Mouse (Mus musculus) midbrain, embryonic 11.5 days (tissue): Measurements from ENCODE around the gene Pex13. TPM values are rescaled to one million over a fixed set of nuclear protein-coding genes. Genes with fewer than 3 reads are reported as not detected.

Experiments
- ATAC-seq: fragments of 200-750 bp; cut with Nextera tagmentation; 2 replicates; pipeline ENCODE4 v1.8.0; 2017; ENCODE audit warnings: moderate TSS enrichment, moderate library complexity; ENCODE audit not compliant: low FRiP score
- DNase-seq: peaks from one replicate; pipeline ENCODE4 v3.0.0; 2015; ENCODE audit warnings: low spot score; ENCODE audit errors: missing footprints
- H3K27ac ChIP-seq: fragments of 300-500 bp; sonication (generic); 2 replicates; pipeline ENCODE4 v1.5.1; 2014; ENCODE audit warnings: low read depth, low read length
- H3K27me3 ChIP-seq: fragments of 300-500 bp; sonication (generic); 2 replicates; pipeline ENCODE4 v1.6.1; 2014; ENCODE audit warnings: mild to moderate bottlenecking, low read length, moderate library complexity, mixed read lengths; ENCODE audit not compliant: control insufficient read depth, insufficient read depth
- H3K36me3 ChIP-seq: fragments of 300-500 bp; sonication (generic); 2 replicates; pipeline ENCODE4 v1.6.1; 2014; ENCODE audit warnings: mild to moderate bottlenecking, low read length, moderate library complexity, mixed read lengths; ENCODE audit not compliant: control insufficient read depth, insufficient read depth
- H3K4me1 ChIP-seq: fragments of 300-500 bp; sonication (generic); 2 replicates; pipeline ENCODE4 v1.6.1; 2014; ENCODE audit warnings: low read length; ENCODE audit not compliant: control insufficient read depth, insufficient read depth
- H3K4me2 ChIP-seq: fragments of 300-500 bp; sonication (generic); 2 replicates; pipeline ENCODE4 v1.6.1; 2014; ENCODE audit warnings: mild to moderate bottlenecking, moderate library complexity
- H3K4me3 ChIP-seq: fragments of 300-500 bp; sonication (generic); 2 replicates; pipeline ENCODE4 v1.5.1; 2014; ENCODE audit warnings: low read depth, low read length
- H3K9ac ChIP-seq: fragments of 300-500 bp; sonication (generic); 2 replicates; pipeline ENCODE4 v1.6.1; 2014; ENCODE audit warnings: low read length
- H3K9me3 ChIP-seq: fragments of 300-500 bp; sonication (generic); 2 replicates; pipeline ENCODE4 v1.6.1; 2016; ENCODE audit warnings: low read length; ENCODE audit not compliant: control insufficient read depth
- WGBS: fragments of 180-500 bp; shearing (Covaris S2); extraction: QIAGEN DNeasy Blood & Tissue Kit; methylation state at CpG from one replicate; pipeline ENCODE4 v1.1.7; 2014; 5-methylcytosine and 5-hydroxymethylcytosine counted together
- polyA plus RNA-seq: library from polyadenylated mRNA; unstranded; fragments of >200 nt; fragmentation: Nextera tagmentation; extraction: Ambion mirVana; gene quantifications from 2 replicates; pipeline ENCODE4 v1.2.1, GENCODE M21; 2014

Pex13 gene
- polyA plus RNA-seq, 1 experiment from 2014 or later: 45.0 TPM

GRCm38 (mm10) chr11:23686671-23687070 is 20.9 kb upstream of the Pex13 start:
- no peaks in the 10 kb centered on the region for H3K36me3 ChIP-seq
- H3K27me3 ChIP-seq: no peaks in the 10 kb centered on the region
- H3K27ac ChIP-seq: no peak overlapping the region
- ATAC-seq: no peak
- no peak overlapping the region for H3K4me2 ChIP-seq
- H3K4me1 ChIP-seq: no peaks in the 10 kb centered on the region
- WGBS: 88% methylated on average over 5 of the region's 5 CpGs
- H3K4me3 ChIP-seq: no peak overlapping the region
- H3K9me3 ChIP-seq: no peaks in the 10 kb centered on the region
- DNase-seq: peak; percentile 57
- H3K9ac ChIP-seq: no peak overlapping the region

GRCm38 (mm10) chr11:23682561-23682960 is 16.8 kb upstream of the Pex13 start:
- Histone ChIP-seq H3K4me3 (no peak overlapping the region), H3K9ac (no peak overlapping the region), H3K9me3 (no peaks in the 10 kb centered on the region), H3K4me2 (no peak overlapping the region), H3K27ac (no peak overlapping the region), H3K4me1 (no peaks in the 10 kb centered on the region), H3K36me3 (peaks cover 2% of the 10 kb centered on the region; the same call in 1 of the 2 replicates), H3K27me3 (no peaks in the 10 kb centered on the region)
- DNase-seq (no peak), ATAC-seq (no peak)
- 90% methylated on average over 5 of the region's 5 CpGs for WGBS

- 89% methylated on average over 6 of the region's 6 CpGs for WGBS
- Histone ChIP-seq H3K9me3 (no peaks in the 10 kb centered on the region), H3K9ac (no peak overlapping the region), H3K27me3 (no peaks in the 10 kb centered on the region), H3K27ac (no peak overlapping the region), H3K4me2 (no peak overlapping the region), H3K4me3 (no peak overlapping the region), H3K36me3 (peaks cover 2% of the 10 kb centered on the region; the same call in 1 of the 2 replicates), H3K4me1 (no peaks in the 10 kb centered on the region)
- DNase-seq (peak; percentile 67), ATAC-seq (no peak)
Observed at GRCm38 (mm10) chr11:23680435-23680950, 14.7 kb upstream of the Pex13 start.

GRCm38 (mm10) chr11:23679044-23679642 is 13.4 kb upstream of the Pex13 start:
- DNase-seq (peak; percentile 95), ATAC-seq (peak; percentile 65; the same call in 1 of the 2 replicates)
- Histone ChIP-seq H3K4me3 (no peak overlapping the region), H3K9me3 (no peaks in the 10 kb centered on the region), H3K27me3 (no peaks in the 10 kb centered on the region), H3K36me3 (peaks cover 2% of the 10 kb centered on the region), H3K4me1 (no peaks in the 10 kb centered on the region), H3K9ac (no peak overlapping the region), H3K27ac (no peak overlapping the region), H3K4me2 (no peak overlapping the region)
- WGBS: 48% methylated on average over 3 of the region's 3 CpGs

- no peaks in the 10 kb centered on the region for H3K9me3 ChIP-seq
- H3K27ac ChIP-seq: no peak overlapping the region
- no peaks in the 10 kb centered on the region for H3K4me1 ChIP-seq
- no peak overlapping the region for H3K4me2 ChIP-seq
- H3K9ac ChIP-seq: no peak overlapping the region
- H3K27me3 ChIP-seq: no peaks in the 10 kb centered on the region
- ATAC-seq: no peak
- H3K36me3 ChIP-seq: peaks cover 9% of the 10 kb centered on the region
- 94% methylated on average over 5 of the region's 5 CpGs for WGBS
- H3K4me3 ChIP-seq: no peak overlapping the region
- DNase-seq: peak; percentile 59
Observed at GRCm38 (mm10) chr11:23676100-23676499, 10.3 kb upstream of the Pex13 start.

- no peak overlapping the region for H3K4me2 ChIP-seq
- H3K9ac ChIP-seq: no peak overlapping the region
- no peak overlapping the region for H3K4me3 ChIP-seq
- no peak for DNase-seq
- H3K4me1 ChIP-seq: no peaks in the 10 kb centered on the region
- no peaks in the 10 kb centered on the region for H3K9me3 ChIP-seq
- ATAC-seq: no peak
- WGBS: 88% methylated on average over 4 of the region's 4 CpGs
- no peaks in the 10 kb centered on the region for H3K27me3 ChIP-seq
- no peak overlapping the region for H3K27ac ChIP-seq
- H3K36me3 ChIP-seq: peaks cover 9% of the 10 kb centered on the region
Observed at GRCm38 (mm10) chr11:23672256-23672749, 6.5 kb upstream of the Pex13 start.

- 66% methylated on average over 3 of the region's 3 CpGs for WGBS
- no peaks in the 10 kb centered on the region for H3K36me3 ChIP-seq
- H3K4me3 ChIP-seq: peak overlapping the region; percentile 88; the same call in 1 of the 2 replicates
- no peak overlapping the region for H3K9ac ChIP-seq
- H3K27ac ChIP-seq: no peak overlapping the region
- no peaks in the 10 kb centered on the region for H3K9me3 ChIP-seq
- H3K4me1 ChIP-seq: peaks cover 2% of the 10 kb centered on the region; the same call in 1 of the 2 replicates
- DNase-seq (no peak), ATAC-seq (no peak)
- H3K27me3 ChIP-seq: no peaks in the 10 kb centered on the region
- H3K4me2 ChIP-seq: peak overlapping the region; percentile 65
Observed at GRCm38 (mm10) chr11:23667128-23667527, 1.4 kb upstream of the Pex13 start.

- H3K4me3 ChIP-seq: peak overlapping the region; percentile 88
- H3K9me3 ChIP-seq: no peaks in the 10 kb centered on the region
- DNase-seq (no peak), ATAC-seq (no peak)
- peak overlapping the region; percentile 65 for H3K4me2 ChIP-seq
- peak overlapping the region; percentile 82 for H3K9ac ChIP-seq
- WGBS: 13% methylated on average over 5 of the region's 5 CpGs
- H3K4me1 ChIP-seq: peaks cover 2% of the 10 kb centered on the region; the same call in 1 of the 2 replicates
- no peaks in the 10 kb centered on the region for H3K27me3 ChIP-seq
- H3K36me3 ChIP-seq: no peaks in the 10 kb centered on the region
- H3K27ac ChIP-seq: peak overlapping the region; percentile 85
Observed at GRCm38 (mm10) chr11:23666526-23666925, 767 bp upstream of the Pex13 start.

GRCm38 (mm10) chr11:23665311-23665786 is 410 bp downstream of the Pex13 start, which contains the start of gene Pus10:
TSS of gene Pus10 (plus strand) at chr11:23665674.
- no peaks in the 10 kb centered on the region for H3K36me3 ChIP-seq
- peaks cover 2% of the 10 kb centered on the region; the same call in 1 of the 2 replicates for H3K4me1 ChIP-seq
- no peaks in the 10 kb centered on the region for H3K27me3 ChIP-seq
- peak within 1 kb of the TSS; percentile 88 for H3K4me3 ChIP-seq
- DNase-seq: no peak
- peak; percentile 75 for ATAC-seq
- peak within 1 kb of the TSS; percentile 65 for H3K4me2 ChIP-seq
- peak within 1 kb of the TSS; percentile 85 for H3K27ac ChIP-seq
- under 1% methylated on average over 40 of the region's 40 CpGs for whole genome bisulfite sequencing
- no peaks in the 10 kb centered on the region for H3K9me3 ChIP-seq
- H3K9ac ChIP-seq: peak within 1 kb of the TSS; percentile 82
